Mouse (Mus musculus): ENCODE results near the gene Apbb2.

Apbb2 gene

GRCm38 (mm10) chr5:66476266-66476665, 142.3 kb downstream of the Apbb2 start:
- no peak for DNase-seq (ENCODE audit: low spot score in 2 of 2)

- no peak for DNase-seq (ENCODE audit: low spot score in 2 of 2)
Observed at GRCm38 (mm10) chr5:66475824-66476223, 142.8 kb downstream of the Apbb2 start.

DNA sequence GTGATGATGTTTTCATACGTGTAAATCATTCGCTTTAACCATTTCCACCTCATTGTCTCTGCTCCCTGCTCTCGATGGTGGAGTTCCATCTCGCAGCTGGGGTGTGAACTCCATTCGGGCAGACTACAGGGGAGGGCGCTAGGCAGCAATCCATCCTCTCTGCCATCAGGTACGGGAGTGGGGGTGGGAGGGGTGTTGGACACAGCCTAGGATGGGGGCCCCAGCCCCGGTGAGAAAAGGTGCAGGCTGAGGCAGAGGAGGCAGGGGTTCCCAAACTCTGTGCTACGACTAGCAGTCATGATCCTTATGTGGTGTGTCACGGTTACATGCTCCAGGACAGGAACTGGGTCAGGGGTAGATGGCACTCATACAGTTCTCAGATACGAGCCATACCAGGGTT, 144.4 kb downstream of the Apbb2 start:
- no peak for DNase-seq (ENCODE audit: low spot score in 2 of 2)

DNA sequence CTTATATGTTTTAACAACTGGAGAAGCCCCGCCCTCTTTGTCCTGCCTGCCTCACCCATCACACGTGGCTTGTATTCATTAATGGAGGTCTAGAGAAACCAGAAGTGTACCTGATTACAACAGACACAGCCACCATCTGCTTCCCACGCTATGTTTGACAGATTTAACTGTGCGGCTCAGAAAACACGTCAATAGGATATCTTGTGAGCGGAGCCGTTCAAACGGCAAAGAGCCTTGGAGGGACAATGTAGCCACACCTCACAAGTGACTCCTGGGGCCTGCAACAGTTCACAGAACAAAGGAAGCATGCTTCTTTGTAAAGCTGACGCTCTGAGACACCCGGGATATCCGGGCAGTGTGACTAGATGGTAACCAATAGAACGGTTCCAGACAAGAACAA, 145.0 kb downstream of the Apbb2 start:
- DNase-seq (ENCODE audit: low spot score in 2 of 2) = no peak

GRCm38 (mm10) chr5:66470837-66471236, 147.7 kb downstream of the Apbb2 start:
- DNase-seq (ENCODE audit: low spot score in 2 of 2) = no peak

DNA sequence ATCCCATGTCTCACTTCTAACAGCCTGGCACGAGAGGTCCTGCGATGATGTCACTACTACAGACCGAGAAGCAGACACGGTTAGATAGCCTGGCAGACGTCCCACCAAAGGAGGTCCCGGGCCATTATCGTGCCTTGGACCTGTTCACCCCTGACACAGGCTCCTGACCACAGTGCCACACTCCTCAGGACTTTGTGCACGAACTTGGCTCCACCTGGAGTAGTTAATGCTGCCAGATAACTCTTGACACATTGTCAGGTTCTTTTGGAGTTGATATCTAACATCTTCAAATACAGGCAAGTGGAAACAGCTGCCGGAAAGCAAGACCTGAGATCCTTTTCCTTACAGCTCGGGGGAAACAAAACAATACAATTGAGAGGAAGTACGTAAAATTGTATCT, 148.9 kb downstream of the Apbb2 start:
- no peak for DNase-seq (ENCODE audit: low spot score in 2 of 2)

DNA sequence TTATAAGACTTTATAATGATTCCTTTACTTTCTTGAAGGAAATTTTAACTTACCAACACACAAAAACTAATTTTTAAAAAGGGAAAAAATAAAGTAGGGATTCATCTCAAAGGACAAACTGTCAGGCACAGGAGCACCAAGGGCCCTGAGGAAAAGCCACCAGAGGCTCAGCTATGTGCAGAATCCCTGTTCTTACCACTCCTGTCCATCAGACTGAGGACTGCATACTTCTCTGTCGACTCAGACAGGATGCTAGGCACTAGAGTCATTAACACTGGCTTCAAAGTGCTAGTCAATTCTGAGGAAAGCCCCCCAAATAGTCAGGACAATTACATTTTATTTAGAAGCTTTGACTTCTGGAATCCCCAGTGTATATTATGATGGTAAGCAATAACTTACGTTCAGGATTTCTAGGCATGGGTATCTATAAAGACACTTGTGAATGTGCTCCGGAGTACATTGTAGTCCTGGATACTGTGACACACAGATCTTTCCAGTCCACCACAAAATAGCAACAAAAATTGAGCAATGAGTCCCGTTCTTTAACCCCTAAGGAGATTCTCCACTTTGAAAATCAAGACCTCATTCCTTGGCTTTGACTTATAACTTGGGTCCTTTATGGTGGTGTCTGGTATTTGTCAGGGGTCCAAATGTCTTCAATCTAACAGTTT, 150.1 kb downstream of the Apbb2 start:
- no peak for DNase-seq (ENCODE audit: low spot score in 2 of 2)

GRCm38 (mm10) chr5:66462665-66463064, 155.9 kb downstream of the Apbb2 start:
- no peak for DNase-seq (ENCODE audit: low spot score in 2 of 2)

DNA sequence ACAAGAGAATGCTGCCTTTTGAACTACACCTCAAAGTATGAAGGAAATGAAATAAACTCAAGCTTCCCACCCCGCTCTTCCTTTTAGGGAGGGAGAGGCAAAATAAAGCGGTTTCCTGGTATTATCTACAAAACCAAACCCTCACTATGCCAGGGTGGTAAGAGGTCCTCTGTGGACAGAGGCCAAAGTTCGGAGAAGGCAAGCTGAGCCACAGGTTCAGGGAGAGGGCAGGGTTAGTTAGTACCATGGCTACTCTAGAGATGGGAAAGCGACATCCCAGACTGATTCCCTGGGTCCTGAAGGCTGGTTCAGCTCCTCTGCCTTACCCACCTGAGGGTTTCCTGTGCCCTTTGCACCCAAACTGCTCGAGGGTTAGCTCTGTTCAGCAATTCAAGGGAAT, 159.7 kb downstream of the Apbb2 start:
- no peak for DNase-seq (ENCODE audit: low spot score in 2 of 2)

GRCm38 (mm10) chr5:66455271-66455670, 163.3 kb downstream of the Apbb2 start:
- no peak for DNase-seq (ENCODE audit: low spot score in 2 of 2)

GRCm38 (mm10) chr5:66454826-66455225, 163.8 kb downstream of the Apbb2 start:
- no peak for DNase-seq (ENCODE audit: low spot score in 2 of 2)

DNA sequence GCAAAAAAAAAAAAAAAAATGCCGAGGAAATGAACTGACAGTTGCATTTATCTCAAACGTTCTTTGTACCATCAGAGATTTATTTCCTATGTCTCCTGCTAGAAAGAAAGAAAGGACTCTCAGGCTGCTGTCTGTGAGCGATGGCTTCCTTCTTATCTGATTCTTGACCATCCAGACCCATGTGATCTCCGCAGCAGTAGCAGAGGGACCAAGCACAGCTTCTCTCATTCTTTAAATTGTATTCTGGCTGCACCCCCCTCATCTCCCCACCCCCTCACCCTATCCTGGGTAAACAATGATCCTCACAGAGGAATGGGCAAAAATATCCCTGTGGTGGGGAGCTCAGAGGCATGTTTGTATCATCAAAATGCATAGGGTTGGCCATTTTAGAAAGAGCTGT, 165.5 kb downstream of the Apbb2 start:
- no peak for DNase-seq (ENCODE audit: low spot score in 2 of 2)

GRCm38 (mm10) chr5:66451561-66451960, 167.0 kb downstream of the Apbb2 start:
- peak in 1 of 2 experiments; percentile 8 for DNase-seq (ENCODE audit: low spot score in 2 of 2)

- no peak for DNase-seq (ENCODE audit: low spot score in 2 of 2)
Observed at GRCm38 (mm10) chr5:66445497-66445896, 173.1 kb downstream of the Apbb2 start.

- peak in 1 of 2 experiments; percentile 7 for DNase-seq (ENCODE audit: low spot score in 2 of 2)
Observed at GRCm38 (mm10) chr5:66442260-66442659, 176.3 kb downstream of the Apbb2 start.

GRCm38 (mm10) chr5:66436791-66437246, 181.8 kb downstream of the Apbb2 start:
- DNase-seq (ENCODE audit: low spot score in 2 of 2) = no peak

- DNase-seq (ENCODE audit: low spot score in 2 of 2) = no peak
Observed at GRCm38 (mm10) chr5:66435158-66435557, 183.4 kb downstream of the Apbb2 start.

GRCm38 (mm10) chr5:66429076-66429475, 189.5 kb downstream of the Apbb2 start:
- DNase-seq (ENCODE audit: low spot score in 2 of 2) = no peak

GRCm38 (mm10) chr5:66428071-66428470, 190.5 kb downstream of the Apbb2 start:
- DNase-seq (ENCODE audit: low spot score in 2 of 2) = no peak

GRCm38 (mm10) chr5:66423909-66424308, 194.7 kb downstream of the Apbb2 start:
- no peak for DNase-seq (ENCODE audit: low spot score in 2 of 2)

DNA sequence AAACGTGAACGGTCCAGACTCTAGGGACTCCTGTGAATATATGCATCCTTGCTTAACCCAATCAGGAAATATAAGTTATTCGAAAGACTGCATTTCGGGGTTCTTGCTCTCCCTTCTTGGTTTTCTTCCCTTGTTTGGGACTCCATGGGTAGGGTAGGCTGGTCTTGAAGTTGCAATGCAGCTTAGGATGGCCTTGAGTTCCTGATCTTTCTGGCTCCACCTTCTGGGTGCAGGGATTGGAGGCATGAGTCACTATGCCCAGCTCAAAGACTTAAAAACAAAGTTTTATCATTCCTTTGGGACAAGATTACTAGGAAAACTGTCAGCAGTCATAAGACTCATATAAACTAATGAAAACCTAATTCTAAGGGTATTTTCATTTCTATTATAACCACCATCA, 195.1 kb downstream of the Apbb2 start:
- DNase-seq (ENCODE audit: low spot score in 2 of 2) = no peak

- no peak for DNase-seq (ENCODE audit: low spot score in 2 of 2)
Observed at GRCm38 (mm10) chr5:66421954-66422353, 196.6 kb downstream of the Apbb2 start.

- no peak for DNase-seq (ENCODE audit: low spot score in 2 of 2)
Observed at GRCm38 (mm10) chr5:66421230-66421629, 197.4 kb downstream of the Apbb2 start.

GRCm38 (mm10) chr5:66420011-66420410, 198.6 kb downstream of the Apbb2 start:
- DNase-seq (ENCODE audit: low spot score in 2 of 2) = no peak
